Mouse (Mus musculus) forebrain, embryonic 14.5 days (tissue): ENCODE data around the gene Slc25a44. TPM values are rescaled to one million over a fixed set of nuclear protein-coding genes. Genes with fewer than 3 reads are reported as not detected.
"Not testable (repeated sequence)": the region's sequence is repeated elsewhere in the genome, so short reads cannot be mapped to it uniquely, and the experiment has no call there.

ENCODE experiments used
- ATAC-seq: fragments of 200-750 bp; cut with Nextera tagmentation; 2 replicates; pipeline ENCODE4 v1.8.0; 2017; ENCODE audit warnings: mild to moderate bottlenecking, moderate library complexity
- DNase-seq: peaks from one replicate; pipeline ENCODE4 v3.0.0-alpha.2; 2015; ENCODE audit warnings: low spot score
- H3K27ac ChIP-seq: fragments of 300-500 bp; sonication (generic); 2 replicates; pipeline ENCODE4 v1.5.1; 2014; ENCODE audit warnings: low read depth, mild to moderate bottlenecking, control low read depth, low read length, moderate library complexity
- H3K27me3 ChIP-seq: fragments of 300-500 bp; sonication (generic); replicated peaks from 2 replicates; pipeline ENCODE4 v1.6.1; 2014; ENCODE audit warnings: low read length, control low read depth, mixed read lengths; ENCODE audit not compliant: control insufficient read depth, insufficient read depth
- H3K36me3 ChIP-seq: fragments of 300-500 bp; sonication (generic); 2 replicates; pipeline ENCODE4 v1.6.1; 2014; ENCODE audit warnings: low read length, control low read depth; ENCODE audit not compliant: control insufficient read depth, insufficient read depth
- H3K4me1 ChIP-seq: fragments of 300-500 bp; sonication (generic); 2 replicates; pipeline ENCODE4 v1.6.1; 2014; ENCODE audit warnings: antibody characterized with exemption, low read length, control low read depth; ENCODE audit not compliant: control insufficient read depth, insufficient read depth
- H3K4me2 ChIP-seq: fragments of 300-500 bp; sonication (generic); 2 replicates; pipeline ENCODE4 v1.6.1; 2014; ENCODE audit warnings: mild to moderate bottlenecking, control low read depth, low read length
- H3K4me3 ChIP-seq: fragments of 300-500 bp; sonication (generic); 2 replicates; pipeline ENCODE4 v1.5.1; 2014; ENCODE audit warnings: low read depth, low read length, control low read depth
- H3K9ac ChIP-seq: fragments of 300-500 bp; sonication (generic); 2 replicates; pipeline ENCODE4 v1.6.1; 2014; ENCODE audit warnings: mild to moderate bottlenecking, low read length, control low read depth, moderate library complexity
- H3K9me3 ChIP-seq: fragments of 300-500 bp; sonication (generic); replicated peaks from 2 replicates; pipeline ENCODE4 v1.6.1; 2016; ENCODE audit warnings: low read length, control low read depth, mixed read lengths; ENCODE audit not compliant: control insufficient read depth
- WGBS: fragments of 180-500 bp; shearing (Covaris S2); extraction: QIAGEN DNeasy Blood & Tissue Kit; methylation state at CpG from one replicate; pipeline ENCODE4 v1.1.7; 2014; 5-methylcytosine and 5-hydroxymethylcytosine counted together
- polyA plus RNA-seq: library from polyadenylated mRNA; unstranded; fragments of >200 nt; fragmentation: Nextera tagmentation; extraction: Ambion mirVana; gene quantifications from 2 replicates; pipeline ENCODE4 v1.2.1, GENCODE M21; 2014

Gene Slc25a44
- polyA plus RNA-seq, 1 experiment from 2014 or later = 30.8 TPM

GRCm38 (mm10) chr3:88395288-88395687 is 29.7 kb downstream of the Slc25a44 start:
- Histone ChIP-seq H3K4me3 (no peak overlapping the region), H3K4me2 (no peak overlapping the region), H3K27ac (no peak overlapping the region), H3K27me3 (no peaks in the 10 kb centered on the region), H3K9me3 (no peaks in the 10 kb centered on the region), H3K9ac (no peak overlapping the region), H3K36me3 (no peaks in the 10 kb centered on the region; the same call in 1 of the 2 replicates), H3K4me1 (no peaks in the 10 kb centered on the region)
- 94% methylated on average over 6 of the region's 6 CpGs for WGBS
- no peak for ATAC-seq
- DNase-seq = no peak

- no peak overlapping the region for H3K9ac ChIP-seq
- no peak overlapping the region for H3K27ac ChIP-seq
These were observed 31.1 kb downstream of the Slc25a44 start for GRCm38 (mm10) chr3:88393776-88394375.

GRCm38 (mm10) chr3:88384364-88384763 is 40.6 kb downstream of the Slc25a44 start, which contains the start of gene Bglap:
Gene Bglap (minus strand): TSS chr3:88384464.
- no peak within 1 kb of the TSS for H3K9ac ChIP-seq
- no peaks in the 10 kb centered on the region for H3K9me3 ChIP-seq
- ATAC-seq (no peak), DNase-seq (no peak)
- 82% methylated on average over 5 of the region's 5 CpGs for WGBS
- no peak within 1 kb of the TSS for H3K4me3 ChIP-seq
- no peaks in the 10 kb centered on the region for H3K36me3 ChIP-seq
- H3K4me2 ChIP-seq = no peak within 1 kb of the TSS
- H3K4me1 ChIP-seq = no peaks in the 10 kb centered on the region
- H3K27ac ChIP-seq = no peak within 1 kb of the TSS
- no peaks in the 10 kb centered on the region for H3K27me3 ChIP-seq

More at GRCm38 (mm10) chr3:88393776-88394375, 31.1 kb downstream of the Slc25a44 start:
- DNase-seq (no peak), ATAC-seq (no peak)
- H3K36me3 ChIP-seq = no peaks in the 10 kb centered on the region; the same call in 1 of the 2 replicates
- no peaks in the 10 kb centered on the region for H3K9me3 ChIP-seq
- H3K4me2 ChIP-seq = no peak overlapping the region
- no peaks in the 10 kb centered on the region for H3K4me1 ChIP-seq
- H3K4me3 ChIP-seq = no peak overlapping the region
- no peaks in the 10 kb centered on the region for H3K27me3 ChIP-seq
- 93% methylated on average over 9 of the region's 9 CpGs for WGBS

- not testable (repeated sequence) for H3K36me3 ChIP-seq, H3K9ac ChIP-seq, H3K4me1 ChIP-seq, H3K4me3 ChIP-seq, H3K27ac ChIP-seq, DNase-seq, H3K27me3 ChIP-seq, H3K9me3 ChIP-seq
- H3K4me2 ChIP-seq = peak overlapping the region; percentile 45; the same call in 1 of the 2 replicates
- 38% methylated on average over 1 of the region's 7 CpGs for WGBS
- peak; percentile 40 for ATAC-seq
These were observed 42.6 kb downstream of the Slc25a44 start for GRCm38 (mm10) chr3:88382383-88382782.

- H3K36me3 ChIP-seq, H3K4me3 ChIP-seq, H3K27me3 ChIP-seq, H3K4me1 ChIP-seq, H3K9me3 ChIP-seq: not testable (repeated sequence)
- peak overlapping the region; percentile 45 for H3K4me2 ChIP-seq
- DNase-seq (peak; percentile 80), ATAC-seq (peak; percentile 93)
- peak overlapping the region; percentile 66 for H3K27ac ChIP-seq
- WGBS = 6% methylated on average over 20 of the region's 22 CpGs
- H3K9ac ChIP-seq = 0 out of 2 replicates have a peak overlapping the region, but pooled peaks have one; percentile 29
These were observed 43.3 kb downstream of the Slc25a44 start for GRCm38 (mm10) chr3:88381389-88382315.

- H3K27me3 ChIP-seq, DNase-seq, H3K4me3 ChIP-seq, H3K9ac ChIP-seq, ATAC-seq, H3K4me1 ChIP-seq, H3K9me3 ChIP-seq, H3K27ac ChIP-seq, H3K4me2 ChIP-seq, H3K36me3 ChIP-seq: not testable (repeated sequence)
- 67% methylated on average over 4 of the region's 5 CpGs for WGBS
These were observed 46.3 kb downstream of the Slc25a44 start, which contains the start of gene Bglap2 for GRCm38 (mm10) chr3:88378599-88378998. Gene Bglap2 (minus strand): TSS chr3:88378699.

GRCm38 (mm10) chr3:88376644-88377043 is 48.3 kb downstream of the Slc25a44 start:
- 26% methylated on average over 5 of the region's 7 CpGs for WGBS
- DNase-seq, H3K4me1 ChIP-seq, H3K9ac ChIP-seq, H3K4me3 ChIP-seq, H3K36me3 ChIP-seq, H3K4me2 ChIP-seq, H3K9me3 ChIP-seq, H3K27me3 ChIP-seq: not testable (repeated sequence)
- peak; percentile 21 for ATAC-seq
- 0 out of 2 replicates have a peak overlapping the region, but pooled peaks have one; percentile 57 for H3K27ac ChIP-seq

- peak overlapping the region; percentile 57 for H3K27ac ChIP-seq
- 11% methylated on average over 16 of the region's 19 CpGs for WGBS
- not testable (repeated sequence) for H3K9me3 ChIP-seq, H3K4me3 ChIP-seq, H3K36me3 ChIP-seq, H3K27me3 ChIP-seq, H3K4me1 ChIP-seq, H3K9ac ChIP-seq
- DNase-seq (peak; percentile 73), ATAC-seq (peak; percentile 96)
- peak overlapping the region; percentile 22; the same call in 1 of the 2 replicates for H3K4me2 ChIP-seq
These were observed 49.0 kb downstream of the Slc25a44 start for GRCm38 (mm10) chr3:88375750-88376626.
